Mouse (Mus musculus) myocyte (in vitro differentiated cells): ENCODE measurements at regions not wholly inside any gene's neighbourhood (a gene's known extent, or its start where the extent isn't known, plus 50 kb on each side); places are given as distances from the start of the nearest gene placed in this dataset.

Source experiments
- H3K27me3 ChIP-seq: one replicate; pipeline ENCODE4 v1.6.1; 2011; ENCODE audit not compliant: control insufficient read depth, insufficient read depth, insufficient read length
- H3K36me3 ChIP-seq: one replicate; pipeline ENCODE4 v1.6.1; 2011; ENCODE audit not compliant: control insufficient read depth, insufficient read depth
- H3K4me2 ChIP-seq: one replicate; pipeline ENCODE4 v1.6.1; 2011; ENCODE audit warnings: low read depth, control low read depth
- H3K4me3 ChIP-seq: one replicate; pipeline ENCODE4 v1.5.1; 2011; ENCODE audit warnings: mild to moderate bottlenecking, control low read depth, moderate library complexity
- H3K79me2 ChIP-seq: one replicate; pipeline ENCODE4 v1.6.1; 2011; ENCODE audit not compliant: control insufficient read depth, insufficient read depth
- H3ac ChIP-seq: one replicate; pipeline ENCODE4 v1.6.1; 2011; ENCODE audit not compliant: control insufficient read depth, insufficient read length
- CEBPB ChIP-seq: IDR thresholded peaks from 2 replicates; pipeline ENCODE4 v1.6.1; 2011; ENCODE audit warnings: mild to moderate bottlenecking, moderate library complexity; ENCODE audit not compliant: poor library complexity, insufficient read depth, severe bottlenecking
- E2F4 ChIP-seq: IDR thresholded peaks from one replicate; pipeline ENCODE4 v1.6.1; 2011; ENCODE audit warnings: mild to moderate bottlenecking, control low read depth, moderate library complexity; ENCODE audit not compliant: insufficient read depth
- MAX ChIP-seq: IDR thresholded peaks from one replicate; pipeline ENCODE4 v1.6.1; 2011; ENCODE audit warnings: low read depth, mild to moderate bottlenecking, control low read depth
- MYOD1 ChIP-seq, 3 experiments: IDR thresholded peaks; one replicate each; pipeline ENCODE4 v1.6.1; 2011; ENCODE audit warnings: control low read depth in 2 of 3, low read depth in 2 of 3, mild to moderate bottlenecking in 2 of 3, moderate library complexity in 1 of 3; ENCODE audit not compliant: insufficient read length in 2 of 3, control insufficient read depth in 1 of 3
- MYOG ChIP-seq, 3 experiments: IDR thresholded peaks; one replicate each; pipeline ENCODE4 v1.6.1; 2011; ENCODE audit warnings: control low read depth in 2 of 3, low read depth in 2 of 3, mild to moderate bottlenecking in 2 of 3; ENCODE audit not compliant: insufficient read length in 2 of 3, control insufficient read depth in 1 of 3, insufficient read depth in 1 of 3
- POLR2A ChIP-seq: IDR thresholded peaks from one replicate; pipeline ENCODE4 v1.6.1; 2011; ENCODE audit warnings: low read depth, mild to moderate bottlenecking, control low read depth, moderate library complexity; ENCODE audit not compliant: insufficient read length
- POLR2AphosphoS2 ChIP-seq: IDR thresholded peaks from one replicate; pipeline ENCODE4 v1.6.1; 2011; ENCODE audit warnings: low read depth, control low read depth; ENCODE audit not compliant: insufficient read length
- REST ChIP-seq: IDR thresholded peaks from one replicate; pipeline ENCODE4 v1.6.1; 2011; ENCODE audit warnings: mild to moderate bottlenecking, control low read depth, moderate library complexity; ENCODE audit not compliant: insufficient read depth, insufficient read length
- SRF ChIP-seq: IDR thresholded peaks from one replicate; pipeline ENCODE4 v1.6.1; 2011; ENCODE audit warnings: low read depth; ENCODE audit not compliant: control insufficient read depth, insufficient read length
- TCF12 ChIP-seq: IDR thresholded peaks from one replicate; pipeline ENCODE4 v1.6.1; 2011; ENCODE audit warnings: mild to moderate bottlenecking, control low read depth; ENCODE audit not compliant: poor library complexity, insufficient read depth, severe bottlenecking
- TCF3 ChIP-seq: IDR thresholded peaks from one replicate; pipeline ENCODE4 v1.6.1; 2011; ENCODE audit warnings: low read depth, control low read depth; ENCODE audit not compliant: insufficient read length
- USF1 ChIP-seq: IDR thresholded peaks from one replicate; pipeline ENCODE4 v1.6.1; 2011; ENCODE audit warnings: low read depth, mild to moderate bottlenecking, control low read depth, moderate library complexity

GRCm38 (mm10) chr12:54265852-54266251 lies 62.2 kb upstream of the Egln3 start:
- Histone ChIP-seq H3K27me3 (no peaks in the 10 kb centered on the region), H3ac (no peak overlapping the region), H3K36me3 (no peaks in the 10 kb centered on the region), H3K4me2 (no peak overlapping the region), H3K79me2 (no peaks in the 10 kb centered on the region), H3K4me3 (no peak overlapping the region)
- TF ChIP-seq POLR2AphosphoS2 = no peak
- TF ChIP-seq POLR2A = no peak
- TF ChIP-seq CEBPB = no peak
- no peak for TF ChIP-seq MYOG (IDR thresholded peaks at IDR 0.05; ENCODE audit: control insufficient read depth in 1 of 3, insufficient read depth in 1 of 3, insufficient read length in 2 of 3, low read depth in 2 of 3)
- no peak for TF ChIP-seq MAX
- TF ChIP-seq MYOD1 (IDR thresholded peaks at IDR 0.05; ENCODE audit: control insufficient read depth in 1 of 3, insufficient read length in 2 of 3, low read depth in 2 of 3) = no peak
- TF ChIP-seq SRF = no peak
- TF ChIP-seq E2F4 = no peak
- no peak for TF ChIP-seq TCF3
- TF ChIP-seq TCF12 = no peak

GRCm38 (mm10) chr12:54264893-54265835 lies 61.5 kb upstream of the Egln3 start:
- TF ChIP-seq POLR2AphosphoS2 (no peak), TCF3 (no peak), SRF (no peak), POLR2A (no peak), REST (no peak), MYOD1 (IDR thresholded peaks at IDR 0.05; ENCODE audit: control insufficient read depth in 1 of 3, insufficient read length in 2 of 3, low read depth in 2 of 3) (no peak), E2F4 (no peak), MYOG (IDR thresholded peaks at IDR 0.05; ENCODE audit: control insufficient read depth in 1 of 3, insufficient read depth in 1 of 3, insufficient read length in 2 of 3, low read depth in 2 of 3) (peak in 1 of 3 experiments; percentile 59), CEBPB (no peak), USF1 (peak; percentile 22), MAX (no peak), TCF12 (no peak)
- H3K4me2 ChIP-seq = no peak overlapping the region
- no peaks in the 10 kb centered on the region for H3K36me3 ChIP-seq
- no peak overlapping the region for H3ac ChIP-seq
- no peaks in the 10 kb centered on the region for H3K27me3 ChIP-seq
- H3K79me2 ChIP-seq = no peaks in the 10 kb centered on the region
- no peak overlapping the region for H3K4me3 ChIP-seq

GRCm38 (mm10) chr12:54264418-54264733 lies 60.7 kb upstream of the Egln3 start:
- TF ChIP-seq CEBPB = no peak
- no peak for TF ChIP-seq TCF3
- TF ChIP-seq SRF = no peak
- TF ChIP-seq POLR2AphosphoS2 = no peak
- TF ChIP-seq REST = no peak
- Histone ChIP-seq H3K4me2 (peak overlapping the region; percentile 4), H3K79me2 (no peaks in the 10 kb centered on the region), H3K36me3 (no peaks in the 10 kb centered on the region), H3K4me3 (no peak overlapping the region), H3K27me3 (no peaks in the 10 kb centered on the region), H3ac (no peak overlapping the region)

GRCm38 (mm10) chr12:54263733-54264417 lies 60.2 kb upstream of the Egln3 start:
- no peak overlapping the region for H3K4me3 ChIP-seq
- H3K4me2 ChIP-seq = peak overlapping the region; percentile 18
- TF ChIP-seq CEBPB (no peak), POLR2A (no peak), MYOG (IDR thresholded peaks at IDR 0.05; ENCODE audit: control insufficient read depth in 1 of 3, insufficient read depth in 1 of 3, insufficient read length in 2 of 3, low read depth in 2 of 3) (peak in 1 of 3 experiments; percentile 58), MAX (no peak), USF1 (no peak), MYOD1 (IDR thresholded peaks at IDR 0.05; ENCODE audit: control insufficient read depth in 1 of 3, insufficient read length in 2 of 3, low read depth in 2 of 3) (peak in 1 of 3 experiments; percentile 61), TCF3 (no peak)
- H3K79me2 ChIP-seq = no peaks in the 10 kb centered on the region
- no peaks in the 10 kb centered on the region for H3K27me3 ChIP-seq
- no peak overlapping the region for H3ac ChIP-seq
- no peaks in the 10 kb centered on the region for H3K36me3 ChIP-seq
